Mouse (Mus musculus) lung, embryonic 16.5 days (tissue): Measurements from ENCODE around the gene Vav3. TPM values are rescaled to one million over a fixed set of nuclear protein-coding genes. Genes with fewer than 3 reads are reported as not detected.

Source experiments
- ATAC-seq: fragments of 200-750 bp; cut with Nextera tagmentation; 2 replicates; pipeline ENCODE4 v1.8.0; 2017; ENCODE audit warnings: low read depth, mild to moderate bottlenecking, moderate library complexity
- H3K27ac ChIP-seq: fragments of 300-500 bp; sonication (generic); 2 replicates; pipeline ENCODE4 v1.5.1; 2014; ENCODE audit warnings: mild to moderate bottlenecking, control low read depth, low read length
- H3K27me3 ChIP-seq: fragments of 300-500 bp; sonication (generic); 2 replicates; pipeline ENCODE4 v1.6.1; 2014; ENCODE audit warnings: low read depth, low read length, mixed read lengths; ENCODE audit not compliant: control insufficient read depth, insufficient read depth
- H3K36me3 ChIP-seq: fragments of 300-500 bp; sonication (generic); 2 replicates; pipeline ENCODE4 v1.6.1; 2014; ENCODE audit warnings: low read length; ENCODE audit not compliant: control insufficient read depth, insufficient read depth
- H3K4me1 ChIP-seq: fragments of 300-500 bp; sonication (generic); replicated peaks from 2 replicates; pipeline ENCODE4 v1.6.1; 2014; ENCODE audit warnings: low read length, mixed read lengths; ENCODE audit not compliant: control insufficient read depth, insufficient read depth
- H3K4me2 ChIP-seq: fragments of 300-500 bp; sonication (generic); 2 replicates; pipeline ENCODE4 v1.6.1; 2014; ENCODE audit warnings: low read depth, low read length, control low read depth
- H3K4me3 ChIP-seq: fragments of 300-500 bp; sonication (generic); 2 replicates; pipeline ENCODE4 v1.5.1; 2014; ENCODE audit warnings: mild to moderate bottlenecking, low read length, control low read depth
- H3K9ac ChIP-seq: fragments of 300-500 bp; sonication (generic); 2 replicates; pipeline ENCODE4 v1.6.1; 2014; ENCODE audit warnings: low read length, control low read depth
- H3K9me3 ChIP-seq: fragments of 300-500 bp; sonication (generic); 2 replicates; pipeline ENCODE4 v1.6.1; 2016; ENCODE audit warnings: low read length; ENCODE audit not compliant: control insufficient read depth
- WGBS: fragments of 180-500 bp; shearing (Covaris S2); extraction: QIAGEN DNeasy Blood & Tissue Kit; methylation state at CpG from one replicate; pipeline ENCODE4 v1.1.7; 2014; 5-methylcytosine and 5-hydroxymethylcytosine counted together
- polyA plus RNA-seq: library from polyadenylated mRNA; unstranded; fragments of >200 nt; fragmentation: Nextera tagmentation; extraction: Ambion mirVana; gene quantifications from 2 replicates; pipeline ENCODE4 v1.2.1, GENCODE M21; 2015

The Vav3 gene
- polyA plus RNA-seq, 1 experiment from 2014 or later: 6.3 TPM

DNA sequence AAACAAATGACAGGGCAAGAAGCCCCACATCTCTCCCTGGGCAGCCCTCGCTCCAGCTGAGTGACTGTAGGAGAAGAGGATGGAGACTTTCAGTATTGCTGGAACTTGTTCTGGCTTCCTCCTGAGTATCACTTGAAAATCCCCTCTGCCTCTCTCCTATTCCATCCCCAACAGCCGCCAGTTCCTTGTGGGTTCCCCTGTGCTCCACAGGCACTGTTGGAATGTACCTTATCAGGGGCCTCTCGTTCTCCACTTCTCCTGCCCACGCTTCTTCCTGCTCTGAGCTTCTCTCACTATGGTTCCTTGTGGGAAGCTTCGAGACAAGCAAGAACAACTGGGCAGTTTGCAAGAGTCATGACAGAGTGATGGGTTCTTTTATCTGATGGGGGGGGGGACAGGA is 23.1 kb downstream of the Vav3 start:
- no peak overlapping the region for H3K27ac ChIP-seq
- H3K4me2 ChIP-seq: no peak overlapping the region
- H3K4me3 ChIP-seq: no peak overlapping the region
- ATAC-seq: peak; percentile 77
- H3K36me3 ChIP-seq: no peaks in the 10 kb centered on the region
- H3K9me3 ChIP-seq: no peaks in the 10 kb centered on the region
- H3K27me3 ChIP-seq: no peaks in the 10 kb centered on the region
- peaks cover 7% of the 10 kb centered on the region; the same call in 1 of the 2 replicates for H3K4me1 ChIP-seq
- H3K9ac ChIP-seq: no peak overlapping the region
- 38% methylated on average over 5 of the region's 5 CpGs for WGBS

DNA sequence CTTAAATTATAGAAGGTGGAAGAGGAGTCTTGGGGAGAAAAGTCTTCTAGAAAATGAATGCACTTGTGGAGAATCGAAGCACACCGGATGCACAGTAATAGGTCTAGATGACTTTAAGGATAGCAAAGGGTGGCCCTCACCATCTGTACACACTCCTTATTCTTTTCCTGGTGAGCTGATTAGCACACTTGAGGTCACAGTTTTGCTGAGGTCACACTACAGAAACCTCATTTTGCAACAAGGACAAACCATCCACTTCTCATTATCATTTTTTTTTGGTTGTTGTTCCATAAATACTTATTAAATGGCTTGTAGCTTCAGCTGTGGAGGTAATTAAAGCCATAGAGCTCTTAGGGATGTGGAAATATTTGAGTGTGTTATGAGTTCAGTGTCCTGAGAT is 25.4 kb downstream of the Vav3 start:
- Histone ChIP-seq H3K4me3 (no peak overlapping the region), H3K27ac (no peak overlapping the region), H3K4me1 (peaks cover 16% of the 10 kb centered on the region; the same call in 1 of the 2 replicates), H3K36me3 (no peaks in the 10 kb centered on the region), H3K4me2 (no peak overlapping the region), H3K9me3 (no peaks in the 10 kb centered on the region), H3K9ac (no peak overlapping the region), H3K27me3 (no peaks in the 10 kb centered on the region)
- WGBS: 83% methylated on average over 2 of the region's 2 CpGs
- ATAC-seq: no peak

DNA sequence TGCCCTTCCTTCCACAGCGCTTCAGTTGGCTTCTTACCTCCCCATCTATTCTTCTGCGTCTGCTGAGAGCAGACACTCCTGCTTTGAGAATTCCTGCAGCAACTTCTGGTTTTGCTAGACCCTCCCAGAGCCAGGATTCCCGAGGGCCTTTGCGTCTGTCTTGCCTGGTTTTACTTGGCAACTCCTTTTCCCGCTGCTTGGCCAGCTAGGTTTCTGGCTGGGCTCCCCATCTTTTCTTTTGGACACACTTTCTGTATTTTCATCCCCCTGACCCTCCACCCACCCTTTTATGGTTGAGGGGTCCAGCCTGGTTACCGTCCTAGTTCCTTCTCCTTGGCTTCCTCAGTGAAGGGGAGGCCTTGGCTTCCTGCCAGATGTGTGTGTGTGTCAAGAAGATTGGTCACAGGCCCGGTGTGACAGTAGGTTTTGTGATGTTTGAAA is 26.0 kb downstream of the Vav3 start:
- 41% methylated on average over 7 of the region's 7 CpGs for WGBS
- H3K4me3 ChIP-seq: no peak overlapping the region
- no peak overlapping the region for H3K9ac ChIP-seq
- no peak for ATAC-seq
- peaks cover 16% of the 10 kb centered on the region; the same call in 1 of the 2 replicates for H3K4me1 ChIP-seq
- H3K27me3 ChIP-seq: no peaks in the 10 kb centered on the region
- H3K9me3 ChIP-seq: no peaks in the 10 kb centered on the region
- no peaks in the 10 kb centered on the region for H3K36me3 ChIP-seq
- no peak overlapping the region for H3K27ac ChIP-seq
- no peak overlapping the region for H3K4me2 ChIP-seq

GRCm38 (mm10) chr3:109368383-109369289 is 28.2 kb downstream of the Vav3 start:
- Histone ChIP-seq H3K4me2 (no peak overlapping the region), H3K4me1 (peaks cover 16% of the 10 kb centered on the region; the same call in 1 of the 2 replicates), H3K9me3 (no peaks in the 10 kb centered on the region), H3K9ac (no peak overlapping the region), H3K36me3 (no peaks in the 10 kb centered on the region), H3K4me3 (no peak overlapping the region), H3K27me3 (no peaks in the 10 kb centered on the region), H3K27ac (peak overlapping the region; percentile 45; the same call in 1 of the 2 replicates)
- WGBS: 40% methylated on average over 9 of the region's 9 CpGs
- peak; percentile 94 for ATAC-seq

DNA sequence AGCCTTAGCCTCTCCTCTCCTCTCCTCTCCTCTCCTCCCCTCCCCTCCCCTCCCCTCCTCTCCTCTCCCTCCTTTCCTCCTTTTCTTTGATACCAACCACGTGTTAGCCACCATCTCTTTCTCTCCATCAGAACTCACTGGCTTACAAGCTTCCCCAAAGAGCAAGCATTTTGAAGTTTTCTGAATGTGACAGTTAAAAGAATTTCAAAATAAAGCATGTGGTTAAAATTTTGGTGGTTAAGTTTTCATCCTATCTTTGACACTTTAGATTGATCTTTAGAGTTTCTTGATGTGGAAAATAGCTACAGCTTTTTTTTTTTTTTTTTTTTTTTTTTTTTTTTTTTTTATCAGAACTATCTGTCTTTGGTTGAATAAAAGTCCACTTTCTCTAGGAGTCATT is 31.1 kb downstream of the Vav3 start:
- Histone ChIP-seq H3K4me3 (no peak overlapping the region), H3K9me3 (no peaks in the 10 kb centered on the region), H3K27me3 (no peaks in the 10 kb centered on the region), H3K27ac (no peak overlapping the region), H3K9ac (no peak overlapping the region), H3K4me2 (no peak overlapping the region), H3K4me1 (peaks cover 14% of the 10 kb centered on the region; the same call in 1 of the 2 replicates), H3K36me3 (no peaks in the 10 kb centered on the region)
- ATAC-seq: no peak
- WGBS: no CpG with 5 or more reads among the region's 1 CpGs

- Histone ChIP-seq H3K4me1 (peaks cover 13% of the 10 kb centered on the region; the same call in 1 of the 2 replicates), H3K4me3 (no peak overlapping the region), H3K9ac (no peak overlapping the region), H3K27ac (no peak overlapping the region), H3K4me2 (no peak overlapping the region), H3K36me3 (no peaks in the 10 kb centered on the region), H3K9me3 (no peaks in the 10 kb centered on the region), H3K27me3 (no peaks in the 10 kb centered on the region)
- ATAC-seq: no peak
- 81% methylated on average over 4 of the region's 4 CpGs for WGBS
Observed at GRCm38 (mm10) chr3:109372678-109373077, 32.2 kb downstream of the Vav3 start.

DNA sequence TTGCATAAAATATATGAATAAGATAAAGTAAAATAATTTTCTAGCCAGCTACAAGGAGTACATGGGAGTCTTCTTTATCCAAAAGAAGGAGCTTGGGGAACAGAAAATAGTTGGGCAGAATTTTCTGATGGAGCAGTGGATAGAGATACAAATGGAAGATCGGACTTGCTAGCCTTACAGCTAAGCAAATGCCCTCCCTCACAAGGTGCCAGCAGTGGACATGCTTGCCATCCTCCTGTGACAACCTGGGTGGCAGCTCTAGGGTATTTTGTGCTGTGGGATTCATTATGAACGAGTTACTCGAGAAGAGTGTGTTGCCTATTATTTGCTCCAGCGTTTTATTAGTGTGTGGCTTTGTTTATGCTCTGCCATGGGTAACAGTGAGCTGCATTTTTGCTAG is 37.8 kb downstream of the Vav3 start:
- no peaks in the 10 kb centered on the region for H3K9me3 ChIP-seq
- WGBS: 79% methylated on average over 4 of the region's 4 CpGs
- ATAC-seq: no peak
- H3K4me1 ChIP-seq: no peaks in the 10 kb centered on the region
- H3K27me3 ChIP-seq: no peaks in the 10 kb centered on the region
- H3K27ac ChIP-seq: no peak overlapping the region
- no peak overlapping the region for H3K9ac ChIP-seq
- H3K4me3 ChIP-seq: no peak overlapping the region
- no peak overlapping the region for H3K4me2 ChIP-seq
- no peaks in the 10 kb centered on the region for H3K36me3 ChIP-seq

- Histone ChIP-seq H3K27me3 (no peaks in the 10 kb centered on the region), H3K36me3 (no peaks in the 10 kb centered on the region), H3K4me2 (no peak overlapping the region), H3K4me1 (no peaks in the 10 kb centered on the region), H3K9ac (no peak overlapping the region), H3K9me3 (no peaks in the 10 kb centered on the region), H3K27ac (no peak overlapping the region), H3K4me3 (no peak overlapping the region)
- no peak for ATAC-seq
- 71% methylated on average over 6 of the region's 6 CpGs for WGBS
Observed at GRCm38 (mm10) chr3:109378684-109379083, 38.2 kb downstream of the Vav3 start.

- Histone ChIP-seq H3K4me2 (no peak overlapping the region), H3K4me1 (no peaks in the 10 kb centered on the region), H3K4me3 (no peak overlapping the region), H3K9me3 (no peaks in the 10 kb centered on the region), H3K36me3 (no peaks in the 10 kb centered on the region), H3K27me3 (no peaks in the 10 kb centered on the region), H3K9ac (no peak overlapping the region), H3K27ac (no peak overlapping the region)
- 85% methylated on average over 10 of the region's 10 CpGs for WGBS
- ATAC-seq: no peak
Observed at GRCm38 (mm10) chr3:109388730-109389129, 48.3 kb downstream of the Vav3 start.
